In genomic region chr2:80599850-80600249, GRCm38 (mm10) we compare ENCODE assay signal across 15 mouse cellular contexts.
"Had no signal": no experiment of that assay in that cellular context is flagged by ENCODE, and none has a peak within 500 bp of the region (broad histone marks: within the 10 kb centered on the region; RNA-seq: fewer than 3 reads in every experiment).

No protein-coding gene starts in this region.

- DNase-seq: gastrocnemius, adult 2 months; gastrocnemius, postnatal 10 days; gastrocnemius, postnatal 25 days; heart, adult 18-20 months; heart, postnatal 10 days; heart, postnatal 4 days; kidney, adult 18-20 months; kidney, adult 8-10 months; kidney, postnatal 10 days; kidney, postnatal 25 days; kidney, postnatal 4 days; liver; liver, embryonic 13.5 days had no signal

- ATAC-seq: hindbrain, embryonic 16.5 days; inflammation-experienced regulatory T-cells, adult 6 months had no signal
